Mouse (Mus musculus) midbrain, embryonic 11.5 days (tissue): ENCODE data around the gene Snrpf. TPM values are rescaled to one million over a fixed set of nuclear protein-coding genes. Genes with fewer than 3 reads are reported as not detected.

Experiments
- ATAC-seq: fragments of 200-750 bp; cut with Nextera tagmentation; 2 replicates; pipeline ENCODE4 v1.8.0; 2017; ENCODE audit warnings: moderate TSS enrichment, moderate library complexity; ENCODE audit not compliant: low FRiP score
- DNase-seq: peaks from one replicate; pipeline ENCODE4 v3.0.0; 2015; ENCODE audit warnings: low spot score; ENCODE audit errors: missing footprints
- H3K27ac ChIP-seq: fragments of 300-500 bp; sonication (generic); 2 replicates; pipeline ENCODE4 v1.5.1; 2014; ENCODE audit warnings: low read depth, low read length
- H3K27me3 ChIP-seq: fragments of 300-500 bp; sonication (generic); 2 replicates; pipeline ENCODE4 v1.6.1; 2014; ENCODE audit warnings: mild to moderate bottlenecking, low read length, moderate library complexity, mixed read lengths; ENCODE audit not compliant: control insufficient read depth, insufficient read depth
- H3K36me3 ChIP-seq: fragments of 300-500 bp; sonication (generic); 2 replicates; pipeline ENCODE4 v1.6.1; 2014; ENCODE audit warnings: mild to moderate bottlenecking, low read length, moderate library complexity, mixed read lengths; ENCODE audit not compliant: control insufficient read depth, insufficient read depth
- H3K4me1 ChIP-seq: fragments of 300-500 bp; sonication (generic); 2 replicates; pipeline ENCODE4 v1.6.1; 2014; ENCODE audit warnings: low read length; ENCODE audit not compliant: control insufficient read depth, insufficient read depth
- H3K4me2 ChIP-seq: fragments of 300-500 bp; sonication (generic); 2 replicates; pipeline ENCODE4 v1.6.1; 2014; ENCODE audit warnings: mild to moderate bottlenecking, moderate library complexity
- H3K4me3 ChIP-seq: fragments of 300-500 bp; sonication (generic); 2 replicates; pipeline ENCODE4 v1.5.1; 2014; ENCODE audit warnings: low read depth, low read length
- H3K9ac ChIP-seq: fragments of 300-500 bp; sonication (generic); 2 replicates; pipeline ENCODE4 v1.6.1; 2014; ENCODE audit warnings: low read length
- H3K9me3 ChIP-seq: fragments of 300-500 bp; sonication (generic); 2 replicates; pipeline ENCODE4 v1.6.1; 2016; ENCODE audit warnings: low read length; ENCODE audit not compliant: control insufficient read depth
- WGBS: fragments of 180-500 bp; shearing (Covaris S2); extraction: QIAGEN DNeasy Blood & Tissue Kit; methylation state at CpG from one replicate; pipeline ENCODE4 v1.1.7; 2014; 5-methylcytosine and 5-hydroxymethylcytosine counted together
- polyA plus RNA-seq: library from polyadenylated mRNA; unstranded; fragments of >200 nt; fragmentation: Nextera tagmentation; extraction: Ambion mirVana; gene quantifications from 2 replicates; pipeline ENCODE4 v1.2.1, GENCODE M21; 2014

Gene Snrpf
- polyA plus RNA-seq, 1 experiment from 2014 or later = 150 TPM

DNA sequence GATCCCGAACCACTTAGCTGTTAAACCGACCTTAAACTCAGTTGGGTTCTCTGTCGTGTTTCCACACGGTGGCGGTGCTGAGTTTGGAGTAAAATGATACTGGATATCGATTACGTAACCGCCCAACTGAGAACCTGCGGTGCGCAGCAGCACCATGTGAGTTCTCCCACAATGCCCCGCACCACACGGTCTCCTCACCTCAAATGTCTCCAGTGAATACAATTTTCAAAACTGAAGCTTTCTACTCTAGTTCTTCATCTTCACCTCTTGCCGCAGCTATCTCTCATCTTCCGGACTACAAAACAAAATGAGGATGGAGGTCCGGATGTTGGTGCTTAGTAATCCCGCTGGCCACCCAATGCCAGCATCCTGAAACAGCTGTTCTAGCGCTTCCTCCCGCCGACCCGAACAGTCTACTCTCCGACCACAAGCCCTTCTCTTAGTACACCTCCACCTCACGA lies 4.5 kb upstream of the Snrpf start:
- Histone ChIP-seq H3K9ac (peak overlapping the region; percentile 63), H3K27me3 (no peaks in the 10 kb centered on the region), H3K36me3 (no peaks in the 10 kb centered on the region), H3K4me3 (peak overlapping the region; percentile 37), H3K4me2 (peak overlapping the region; percentile 73), H3K4me1 (no peaks in the 10 kb centered on the region), H3K27ac (no peak overlapping the region), H3K9me3 (no peaks in the 10 kb centered on the region)
- peak; percentile 97 for DNase-seq
- peak; percentile 76 for ATAC-seq
- WGBS = 2% methylated on average over 22 of the region's 22 CpGs

DNA sequence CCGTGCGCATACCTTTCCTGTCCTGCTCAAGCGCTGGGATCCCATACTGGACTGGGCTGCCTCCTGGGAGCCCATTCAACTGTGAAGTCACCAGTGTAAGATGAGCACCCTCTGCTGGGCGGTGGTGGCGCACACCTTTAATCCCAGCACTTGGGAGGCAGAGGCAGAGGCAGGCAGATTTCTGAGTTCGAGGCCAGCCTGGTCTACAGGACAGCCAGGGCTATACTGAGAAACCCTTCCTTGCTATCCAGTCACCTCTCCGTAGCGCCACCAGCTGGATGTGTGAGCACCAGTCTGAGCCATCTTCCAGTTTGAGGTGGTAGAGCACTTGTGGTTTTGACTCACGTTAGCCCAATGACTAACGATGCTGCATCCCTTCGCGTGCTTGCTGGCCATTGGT lies 3.0 kb upstream of the Snrpf start:
- no peak overlapping the region for H3K27ac ChIP-seq
- WGBS = 59% methylated on average over 12 of the region's 12 CpGs
- H3K27me3 ChIP-seq = no peaks in the 10 kb centered on the region
- H3K4me2 ChIP-seq = no peak overlapping the region
- peaks cover 7% of the 10 kb centered on the region for H3K4me1 ChIP-seq
- no peaks in the 10 kb centered on the region for H3K36me3 ChIP-seq
- no peak for ATAC-seq
- H3K4me3 ChIP-seq = no peak overlapping the region
- DNase-seq = peak; percentile 68
- no peak overlapping the region for H3K9ac ChIP-seq
- H3K9me3 ChIP-seq = no peaks in the 10 kb centered on the region

- WGBS = 2% methylated on average over 11 of the region's 11 CpGs
- Histone ChIP-seq H3K27me3 (no peaks in the 10 kb centered on the region), H3K36me3 (no peaks in the 10 kb centered on the region), H3K4me2 (peak overlapping the region; percentile 94), H3K4me3 (peak overlapping the region; percentile 85), H3K4me1 (peaks cover 7% of the 10 kb centered on the region), H3K27ac (peak overlapping the region; percentile 59; the same call in 1 of the 2 replicates), H3K9ac (peak overlapping the region; percentile 92), H3K9me3 (no peaks in the 10 kb centered on the region)
- peak; percentile 15 for ATAC-seq
- peak; percentile 88 for DNase-seq
Observed at GRCm38 (mm10) chr10:93588796-93589195, 710 bp downstream of the Snrpf start.

GRCm38 (mm10) chr10:93577271-93577886 lies 12.1 kb downstream of the Snrpf start:
- no peak overlapping the region for H3K4me3 ChIP-seq

GRCm38 (mm10) chr10:93575960-93576359 lies 13.5 kb downstream of the Snrpf start:
- H3K4me2 ChIP-seq = no peak overlapping the region
- no peak overlapping the region for H3K9ac ChIP-seq
- no peak for ATAC-seq
- no peak for DNase-seq
- 92% methylated on average over 8 of the region's 8 CpGs for WGBS
- no peaks in the 10 kb centered on the region for H3K36me3 ChIP-seq
- no peak overlapping the region for H3K4me3 ChIP-seq
- H3K9me3 ChIP-seq = no peaks in the 10 kb centered on the region
- H3K27ac ChIP-seq = no peak overlapping the region
- no peaks in the 10 kb centered on the region for H3K27me3 ChIP-seq
- H3K4me1 ChIP-seq = no peaks in the 10 kb centered on the region

More at GRCm38 (mm10) chr10:93577271-93577886, 12.1 kb downstream of the Snrpf start:
- ATAC-seq = peak; percentile 30; the same call in 1 of the 2 replicates
- peak; percentile 94 for DNase-seq
- Histone ChIP-seq H3K27ac (no peak overlapping the region), H3K27me3 (no peaks in the 10 kb centered on the region), H3K4me1 (no peaks in the 10 kb centered on the region), H3K9me3 (no peaks in the 10 kb centered on the region), H3K4me2 (no peak overlapping the region), H3K9ac (no peak overlapping the region), H3K36me3 (peaks cover 4% of the 10 kb centered on the region; the same call in 1 of the 2 replicates)
- 68% methylated on average over 13 of the region's 13 CpGs for WGBS

GRCm38 (mm10) chr10:93574966-93575365 lies 14.5 kb downstream of the Snrpf start:
- Histone ChIP-seq H3K36me3 (no peaks in the 10 kb centered on the region), H3K4me1 (no peaks in the 10 kb centered on the region), H3K27me3 (no peaks in the 10 kb centered on the region), H3K27ac (no peak overlapping the region), H3K4me2 (no peak overlapping the region), H3K9me3 (no peaks in the 10 kb centered on the region), H3K4me3 (no peak overlapping the region), H3K9ac (no peak overlapping the region)
- no peak for ATAC-seq
- WGBS = 67% methylated on average over 4 of the region's 4 CpGs
- DNase-seq = no peak

- no peak for ATAC-seq
Observed at GRCm38 (mm10) chr10:93572209-93572608, 17.3 kb downstream of the Snrpf start.

DNA sequence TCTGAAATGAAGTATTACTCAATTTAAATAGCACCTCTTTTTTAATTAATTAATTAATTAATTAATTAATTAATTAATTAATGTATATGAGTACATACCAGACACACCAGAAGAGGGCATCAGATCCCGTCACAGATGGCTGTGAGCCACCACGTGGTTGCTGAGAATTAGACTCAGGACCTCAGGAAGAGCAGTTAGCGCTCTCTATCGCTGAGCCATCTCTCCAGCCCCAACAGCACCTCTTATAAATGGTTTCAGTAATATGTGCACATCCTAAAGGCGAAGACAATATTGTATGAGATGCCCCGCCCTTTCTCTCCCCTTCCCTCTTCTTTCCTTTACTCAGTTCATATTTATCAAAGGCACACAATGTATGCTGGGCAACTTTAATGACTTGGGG lies 20.8 kb downstream of the Snrpf start:
- Histone ChIP-seq H3K4me3 (no peak overlapping the region), H3K4me2 (no peak overlapping the region), H3K27me3 (no peaks in the 10 kb centered on the region), H3K9ac (no peak overlapping the region), H3K27ac (no peak overlapping the region), H3K36me3 (no peaks in the 10 kb centered on the region), H3K9me3 (no peaks in the 10 kb centered on the region), H3K4me1 (no peaks in the 10 kb centered on the region)
- 90% methylated on average over 6 of the region's 6 CpGs for WGBS
- DNase-seq = peak; percentile 73
- ATAC-seq = no peak

More at GRCm38 (mm10) chr10:93572209-93572608, 17.3 kb downstream of the Snrpf start:
- Histone ChIP-seq H3K4me1 (no peaks in the 10 kb centered on the region), H3K36me3 (no peaks in the 10 kb centered on the region), H3K27me3 (no peaks in the 10 kb centered on the region), H3K4me2 (no peak overlapping the region), H3K9me3 (no peaks in the 10 kb centered on the region), H3K27ac (no peak overlapping the region), H3K4me3 (no peak overlapping the region), H3K9ac (no peak overlapping the region)
- WGBS = 68% methylated on average over 2 of the region's 2 CpGs
- DNase-seq = no peak

- H3K27ac ChIP-seq = no peak overlapping the region
- DNase-seq (peak; percentile 77), ATAC-seq (no peak)
- H3K9me3 ChIP-seq = no peaks in the 10 kb centered on the region
- no peak overlapping the region for H3K4me2 ChIP-seq
- no peaks in the 10 kb centered on the region for H3K36me3 ChIP-seq
- no peaks in the 10 kb centered on the region for H3K27me3 ChIP-seq
- H3K4me1 ChIP-seq = no peaks in the 10 kb centered on the region
- H3K4me3 ChIP-seq = no peak overlapping the region
- no peak overlapping the region for H3K9ac ChIP-seq
- WGBS = 90% methylated on average over 11 of the region's 11 CpGs
Observed at GRCm38 (mm10) chr10:93567841-93568566, 21.5 kb downstream of the Snrpf start.
